Mouse (Mus musculus): Measurements from ENCODE around the gene Slc19a1. TPM values are rescaled to one million over a fixed set of nuclear protein-coding genes. Genes with fewer than 3 reads are reported as not detected.
A peak's percentile ranks its signal among the peaks of the same experiment; 100 is the strongest.

Gene Slc19a1
- polyA plus RNA-seq, 1 experiment from 2014 or later: 21.1 TPM

GRCm38 (mm10) chr10:77061426-77061825, 29.4 kb downstream of the Slc19a1 start:
- no peak for ATAC-seq (ENCODE audit: low read depth)

GRCm38 (mm10) chr10:77062393-77063010, 30.5 kb downstream of the Slc19a1 start:
- H3K36me3 ChIP-seq (ENCODE audit: control insufficient read depth, insufficient read depth, low read length): peaks cover 2% of the 10 kb centered on the region; the same call in 1 of the 2 replicates
- H3K4me2 ChIP-seq (ENCODE audit: low read depth, low read length): no peak overlapping the region
- WGBS: 57% methylated on average over 11 of the region's 11 CpGs
- peak; percentile 75 for ATAC-seq (ENCODE audit: low read depth)
- H3K9me3 ChIP-seq (ENCODE audit: control insufficient read depth, low read length): no peaks in the 10 kb centered on the region
- H3K4me1 ChIP-seq (replicated peaks; ENCODE audit: control insufficient read depth, insufficient read depth, low read length): peaks cover 5% of the 10 kb centered on the region; the same call in 1 of the 2 replicates
- H3K27me3 ChIP-seq (ENCODE audit: control insufficient read depth, insufficient read depth, low read depth, low read length): no peaks in the 10 kb centered on the region
- no peak overlapping the region for H3K9ac ChIP-seq (ENCODE audit: low read length)
- H3K4me3 ChIP-seq (ENCODE audit: low read length): no peak overlapping the region
- H3K27ac ChIP-seq (ENCODE audit: low read length): no peak overlapping the region

More at GRCm38 (mm10) chr10:77061426-77061825, 29.4 kb downstream of the Slc19a1 start:
- Histone ChIP-seq H3K9me3 (ENCODE audit: control insufficient read depth, low read length) (no peaks in the 10 kb centered on the region), H3K27me3 (ENCODE audit: control insufficient read depth, insufficient read depth, low read depth, low read length) (no peaks in the 10 kb centered on the region), H3K36me3 (ENCODE audit: control insufficient read depth, insufficient read depth, low read length) (no peaks in the 10 kb centered on the region), H3K4me3 (ENCODE audit: low read length) (no peak overlapping the region), H3K27ac (ENCODE audit: low read length) (no peak overlapping the region), H3K4me2 (ENCODE audit: low read depth, low read length) (no peak overlapping the region), H3K9ac (ENCODE audit: low read length) (no peak overlapping the region), H3K4me1 (replicated peaks; ENCODE audit: control insufficient read depth, insufficient read depth, low read length) (peaks cover 5% of the 10 kb centered on the region; the same call in 1 of the 2 replicates)
- WGBS: 52% methylated on average over 3 of the region's 3 CpGs

- no peak overlapping the region for H3K4me2 ChIP-seq (ENCODE audit: low read depth, low read length)
- H3K9ac ChIP-seq (ENCODE audit: low read length): no peak overlapping the region
- H3K36me3 ChIP-seq (ENCODE audit: control insufficient read depth, insufficient read depth, low read length): peaks cover 2% of the 10 kb centered on the region; the same call in 1 of the 2 replicates
- H3K27ac ChIP-seq (ENCODE audit: low read length): no peak overlapping the region
- 74% methylated on average over 3 of the region's 3 CpGs for WGBS
- no peak for ATAC-seq (ENCODE audit: low read depth)
- H3K27me3 ChIP-seq (ENCODE audit: control insufficient read depth, insufficient read depth, low read depth, low read length): no peaks in the 10 kb centered on the region
- H3K4me3 ChIP-seq (ENCODE audit: low read length): no peak overlapping the region
- no peaks in the 10 kb centered on the region for H3K9me3 ChIP-seq (ENCODE audit: control insufficient read depth, low read length)
- H3K4me1 ChIP-seq (replicated peaks; ENCODE audit: control insufficient read depth, insufficient read depth, low read length): peaks cover 5% of the 10 kb centered on the region; the same call in 1 of the 2 replicates
Observed at GRCm38 (mm10) chr10:77064239-77064638, 32.2 kb downstream of the Slc19a1 start.

GRCm38 (mm10) chr10:77064659-77065058, 32.6 kb downstream of the Slc19a1 start:
- Histone ChIP-seq H3K36me3 (ENCODE audit: control insufficient read depth, insufficient read depth, low read length) (peaks cover 4% of the 10 kb centered on the region; the same call in 1 of the 2 replicates), H3K27ac (ENCODE audit: low read length) (no peak overlapping the region), H3K4me3 (ENCODE audit: low read length) (no peak overlapping the region), H3K9ac (ENCODE audit: low read length) (no peak overlapping the region), H3K9me3 (ENCODE audit: control insufficient read depth, low read length) (no peaks in the 10 kb centered on the region), H3K4me1 (replicated peaks; ENCODE audit: control insufficient read depth, insufficient read depth, low read length) (peaks cover 5% of the 10 kb centered on the region; the same call in 1 of the 2 replicates), H3K4me2 (ENCODE audit: low read depth, low read length) (no peak overlapping the region), H3K27me3 (ENCODE audit: control insufficient read depth, insufficient read depth, low read depth, low read length) (no peaks in the 10 kb centered on the region)
- no peak for ATAC-seq (ENCODE audit: low read depth)

- Histone ChIP-seq H3K9ac (ENCODE audit: low read length) (no peak overlapping the region), H3K4me3 (ENCODE audit: low read length) (no peak overlapping the region), H3K4me1 (replicated peaks; ENCODE audit: control insufficient read depth, insufficient read depth, low read length) (no peaks in the 10 kb centered on the region), H3K9me3 (ENCODE audit: control insufficient read depth, low read length) (no peaks in the 10 kb centered on the region), H3K4me2 (ENCODE audit: low read depth, low read length) (no peak overlapping the region), H3K27ac (ENCODE audit: low read length) (no peak overlapping the region), H3K27me3 (ENCODE audit: control insufficient read depth, insufficient read depth, low read depth, low read length) (no peaks in the 10 kb centered on the region), H3K36me3 (ENCODE audit: control insufficient read depth, insufficient read depth, low read length) (peaks cover 9% of the 10 kb centered on the region)
- 86% methylated on average over 7 of the region's 7 CpGs for WGBS
- ATAC-seq (ENCODE audit: low read depth): no peak
Observed at GRCm38 (mm10) chr10:77068469-77068868, 36.4 kb downstream of the Slc19a1 start.

GRCm38 (mm10) chr10:77070072-77070471, 38.0 kb downstream of the Slc19a1 start:
- H3K27me3 ChIP-seq (ENCODE audit: control insufficient read depth, insufficient read depth, low read depth, low read length): no peaks in the 10 kb centered on the region
- no peak for ATAC-seq (ENCODE audit: low read depth)
- no peak overlapping the region for H3K4me2 ChIP-seq (ENCODE audit: low read depth, low read length)
- no peak overlapping the region for H3K4me3 ChIP-seq (ENCODE audit: low read length)
- H3K36me3 ChIP-seq (ENCODE audit: control insufficient read depth, insufficient read depth, low read length): peaks cover 9% of the 10 kb centered on the region
- no peaks in the 10 kb centered on the region for H3K4me1 ChIP-seq (replicated peaks; ENCODE audit: control insufficient read depth, insufficient read depth, low read length)
- WGBS: 42% methylated on average over 4 of the region's 4 CpGs
- H3K9ac ChIP-seq (ENCODE audit: low read length): no peak overlapping the region
- H3K9me3 ChIP-seq (ENCODE audit: control insufficient read depth, low read length): no peaks in the 10 kb centered on the region
- no peak overlapping the region for H3K27ac ChIP-seq (ENCODE audit: low read length)

GRCm38 (mm10) chr10:77074276-77074974, 42.4 kb downstream of the Slc19a1 start:
- Histone ChIP-seq H3K27ac (ENCODE audit: low read length) (no peak overlapping the region), H3K4me3 (ENCODE audit: low read length) (no peak overlapping the region), H3K27me3 (ENCODE audit: control insufficient read depth, insufficient read depth, low read depth, low read length) (no peaks in the 10 kb centered on the region), H3K4me1 (replicated peaks; ENCODE audit: control insufficient read depth, insufficient read depth, low read length) (no peaks in the 10 kb centered on the region), H3K4me2 (ENCODE audit: low read depth, low read length) (no peak overlapping the region), H3K9ac (ENCODE audit: low read length) (no peak overlapping the region), H3K9me3 (ENCODE audit: control insufficient read depth, low read length) (no peaks in the 10 kb centered on the region), H3K36me3 (ENCODE audit: control insufficient read depth, insufficient read depth, low read length) (peaks cover 6% of the 10 kb centered on the region)
- WGBS: 74% methylated on average over 4 of the region's 4 CpGs
- no peak for ATAC-seq (ENCODE audit: low read depth)

- H3K9me3 ChIP-seq (ENCODE audit: control insufficient read depth, low read length): no peaks in the 10 kb centered on the region
Observed at GRCm38 (mm10) chr10:77078456-77078855, 46.4 kb downstream of the Slc19a1 start.

GRCm38 (mm10) chr10:77078961-77079360, 46.9 kb downstream of the Slc19a1 start:
- Histone ChIP-seq H3K9ac (ENCODE audit: low read length) (no peak overlapping the region), H3K9me3 (ENCODE audit: control insufficient read depth, low read length) (no peaks in the 10 kb centered on the region), H3K27me3 (ENCODE audit: control insufficient read depth, insufficient read depth, low read depth, low read length) (no peaks in the 10 kb centered on the region), H3K36me3 (ENCODE audit: control insufficient read depth, insufficient read depth, low read length) (0 out of 2 replicates have a peak, but pooled peaks cover 3% of the 10 kb centered on the region), H3K4me3 (ENCODE audit: low read length) (no peak overlapping the region), H3K4me1 (replicated peaks; ENCODE audit: control insufficient read depth, insufficient read depth, low read length) (no peaks in the 10 kb centered on the region), H3K27ac (ENCODE audit: low read length) (no peak overlapping the region), H3K4me2 (ENCODE audit: low read depth, low read length) (no peak overlapping the region)
- 67% methylated on average over 8 of the region's 8 CpGs for WGBS
- no peak for ATAC-seq (ENCODE audit: low read depth)

More at GRCm38 (mm10) chr10:77078456-77078855, 46.4 kb downstream of the Slc19a1 start:
- no peak overlapping the region for H3K9ac ChIP-seq (ENCODE audit: low read length)
- H3K27ac ChIP-seq (ENCODE audit: low read length): no peak overlapping the region
- 92% methylated on average over 4 of the region's 4 CpGs for WGBS
- ATAC-seq (ENCODE audit: low read depth): no peak
- no peaks in the 10 kb centered on the region for H3K27me3 ChIP-seq (ENCODE audit: control insufficient read depth, insufficient read depth, low read depth, low read length)
- H3K4me3 ChIP-seq (ENCODE audit: low read length): no peak overlapping the region
- H3K36me3 ChIP-seq (ENCODE audit: control insufficient read depth, insufficient read depth, low read length): 0 out of 2 replicates have a peak, but pooled peaks cover 3% of the 10 kb centered on the region
- no peak overlapping the region for H3K4me2 ChIP-seq (ENCODE audit: low read depth, low read length)
- H3K4me1 ChIP-seq (replicated peaks; ENCODE audit: control insufficient read depth, insufficient read depth, low read length): no peaks in the 10 kb centered on the region

Measured in lung, embryonic 16.5 days (tissue).